Mouse (Mus musculus): ENCODE results near the gene Rras.

DNA sequence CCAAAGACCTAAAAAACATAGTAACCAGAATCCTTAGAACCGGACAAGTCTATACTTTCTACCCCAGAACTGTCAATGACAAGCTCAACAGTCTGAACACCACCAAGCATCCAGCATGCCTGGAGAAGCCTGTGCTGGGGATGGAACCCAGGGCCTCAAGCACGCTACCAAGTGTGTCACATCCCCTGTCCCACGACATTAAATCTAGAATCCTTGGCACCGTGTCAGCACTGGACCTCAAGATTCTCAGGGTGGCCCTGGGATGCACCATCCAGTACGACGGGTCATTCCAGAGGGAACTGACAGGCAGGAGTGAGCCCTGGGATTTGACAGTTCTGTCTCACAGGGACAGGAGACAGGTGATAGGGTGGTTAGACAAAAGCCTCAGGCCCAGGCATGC is 12.2 kb downstream of the Rras start:
- TF ChIP-seq POLR2A (IDR thresholded peaks at IDR 0.05; ENCODE audit: borderline replicate concordance, control insufficient read depth, low read depth, low read length), result no peak
- no peak for TF ChIP-seq CTCF (IDR thresholded peaks at IDR 0.05; ENCODE audit: control insufficient read depth, insufficient read depth, low read length)
